Mouse (Mus musculus): Measurements from ENCODE around the gene Cdhr3. TPM values are rescaled to one million over a fixed set of nuclear protein-coding genes. Genes with fewer than 3 reads are reported as not detected.

The Cdhr3 gene
- polyA plus RNA-seq, 3 experiments from 2014 or later: 0.18 to 0.26 TPM; not detected in 1

DNA sequence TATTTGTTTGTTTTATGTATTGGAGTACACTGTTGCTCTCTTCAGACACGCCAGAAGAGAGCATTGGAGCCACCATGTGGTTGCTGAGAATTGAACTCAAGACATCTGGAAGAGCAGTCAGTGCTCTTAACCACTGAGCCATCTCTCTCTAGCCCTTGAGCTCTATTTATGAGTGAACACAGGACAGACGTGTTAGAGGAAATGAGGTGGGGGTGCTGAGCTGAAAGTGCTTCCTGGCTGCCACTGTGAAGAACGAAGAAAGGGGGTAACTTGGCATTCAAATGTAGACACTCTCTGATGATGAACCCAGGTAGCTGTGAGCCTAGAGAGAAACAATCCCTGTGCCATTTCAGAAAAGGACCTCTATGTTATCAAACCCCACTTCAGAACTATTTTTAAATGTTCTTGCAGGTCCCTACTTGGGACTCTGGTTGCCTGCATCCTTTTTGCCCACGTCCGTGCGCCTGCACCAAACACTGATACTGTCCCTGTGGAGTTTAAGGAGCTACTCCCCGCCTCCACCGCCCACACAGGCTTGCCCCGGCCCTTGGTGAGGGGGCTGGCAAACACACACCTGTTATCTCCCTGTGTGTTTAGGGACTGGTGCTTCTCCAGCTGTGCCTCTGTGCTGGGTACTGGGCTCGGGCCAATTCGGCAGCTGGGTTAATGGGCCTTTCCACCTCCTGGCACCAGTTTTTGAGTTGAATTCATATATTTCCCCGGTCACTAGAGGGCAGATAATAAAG, 58.2 kb downstream of the Cdhr3 start:
- ATAC-seq: peak; percentile 61

DNA sequence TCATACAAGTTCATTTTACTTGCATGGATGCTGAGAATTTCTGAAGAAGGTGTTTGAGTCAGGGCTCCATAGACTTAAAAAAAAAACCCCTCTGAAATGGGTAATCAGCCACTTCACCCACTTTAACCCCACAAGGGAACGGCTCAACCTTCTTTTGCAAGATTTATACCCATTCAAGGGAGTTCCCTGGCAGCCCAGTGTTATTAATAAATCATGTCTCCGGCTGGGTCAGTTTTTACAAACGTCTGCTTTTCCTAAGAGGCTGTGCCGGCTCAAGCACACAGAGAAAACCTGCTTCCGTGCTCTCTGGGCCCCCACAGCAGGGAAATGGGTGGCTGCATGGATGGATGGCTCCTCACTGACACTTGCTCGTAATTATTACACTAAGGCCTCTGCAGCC, 59.5 kb downstream of the Cdhr3 start:
- no peak for ATAC-seq

DNA sequence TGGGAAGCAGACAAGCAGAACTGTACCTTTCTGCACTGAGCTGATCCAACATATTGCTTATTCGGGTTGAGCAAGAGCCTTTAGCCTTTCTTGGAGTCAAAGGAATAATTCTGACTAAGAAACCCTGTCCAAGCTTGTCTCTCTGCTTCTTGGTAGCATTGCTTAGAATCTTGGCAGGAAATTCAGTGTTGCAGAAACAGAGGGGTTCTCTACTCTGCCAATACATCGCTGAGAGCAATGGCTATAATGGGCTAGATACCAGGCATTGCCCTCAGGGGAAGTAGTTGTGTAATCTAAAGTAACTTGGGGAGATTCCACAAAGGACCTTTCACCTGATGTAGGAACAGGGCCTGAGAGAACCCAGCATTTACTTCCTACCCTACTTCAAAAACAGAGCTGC, 62.1 kb downstream of the Cdhr3 start:
- ATAC-seq: no peak

DNA sequence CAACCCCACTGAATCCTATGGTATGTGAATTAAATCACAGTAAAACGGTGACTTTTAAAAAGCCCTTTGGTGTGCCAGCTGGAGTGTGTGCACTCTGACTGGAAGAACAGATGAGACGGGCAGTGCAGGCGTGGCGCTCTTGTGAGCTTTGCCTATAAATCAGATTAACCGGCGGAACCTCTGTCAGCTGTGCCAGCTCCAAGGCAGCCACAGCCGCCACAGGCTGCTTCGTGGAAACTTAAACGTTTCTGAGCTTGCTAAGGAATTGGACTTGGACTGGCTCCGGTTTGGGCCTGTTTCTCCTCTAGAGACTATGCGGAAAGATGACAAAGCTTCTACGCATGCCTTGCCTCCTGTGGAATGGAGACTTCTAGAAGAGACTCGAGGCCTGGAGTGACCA, 62.6 kb downstream of the Cdhr3 start:
- no peak for ATAC-seq

DNA sequence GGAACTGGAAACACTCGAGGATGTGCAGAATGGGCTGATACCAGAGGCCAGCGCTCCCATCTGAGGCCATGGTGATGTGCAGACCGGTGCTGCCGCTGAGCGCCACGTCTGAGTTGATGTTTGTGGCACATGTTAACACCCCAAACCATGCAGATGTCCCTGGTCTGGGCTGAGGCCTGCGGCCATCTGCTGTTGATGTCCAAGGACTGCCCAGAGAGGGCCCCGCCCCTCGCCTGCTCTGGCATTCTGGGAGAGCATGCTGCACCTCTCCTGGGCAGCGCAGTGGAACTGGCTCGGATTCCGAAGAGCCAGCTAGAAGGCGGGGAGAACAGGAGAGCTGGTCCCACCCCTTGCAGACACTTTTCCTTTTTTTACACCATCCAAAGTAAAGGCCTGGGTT, 64.0 kb downstream of the Cdhr3 start:
- no peak for ATAC-seq

DNA sequence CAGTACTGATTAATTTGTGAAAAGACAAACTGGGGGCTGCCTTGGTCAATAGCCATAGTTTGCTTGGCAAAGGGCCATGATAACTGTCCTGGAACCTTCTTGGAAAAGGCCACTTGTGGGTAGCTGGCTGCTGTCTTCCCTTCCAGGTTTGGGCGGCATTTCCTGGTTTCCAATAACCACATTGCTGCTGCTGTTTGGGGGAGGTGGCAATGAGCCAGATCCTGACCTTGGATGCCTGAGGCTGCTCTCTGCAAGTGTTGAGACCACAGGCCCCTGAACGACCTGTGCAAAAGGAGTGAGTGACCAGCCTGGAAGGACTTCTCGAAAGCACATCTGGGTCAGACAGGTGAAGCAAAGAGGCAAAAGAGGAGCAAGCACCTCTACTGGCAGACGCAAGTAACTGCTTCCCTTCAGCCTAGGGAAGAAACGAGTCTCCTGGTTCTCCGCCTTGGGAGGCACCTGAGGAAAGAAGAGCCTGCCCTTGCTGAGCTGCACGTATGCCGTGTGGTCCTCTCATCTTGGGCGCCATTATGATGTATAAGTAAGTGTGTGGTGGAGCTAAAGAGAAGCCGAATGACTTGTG, 64.5 kb downstream of the Cdhr3 start:
- ATAC-seq: no peak

DNA sequence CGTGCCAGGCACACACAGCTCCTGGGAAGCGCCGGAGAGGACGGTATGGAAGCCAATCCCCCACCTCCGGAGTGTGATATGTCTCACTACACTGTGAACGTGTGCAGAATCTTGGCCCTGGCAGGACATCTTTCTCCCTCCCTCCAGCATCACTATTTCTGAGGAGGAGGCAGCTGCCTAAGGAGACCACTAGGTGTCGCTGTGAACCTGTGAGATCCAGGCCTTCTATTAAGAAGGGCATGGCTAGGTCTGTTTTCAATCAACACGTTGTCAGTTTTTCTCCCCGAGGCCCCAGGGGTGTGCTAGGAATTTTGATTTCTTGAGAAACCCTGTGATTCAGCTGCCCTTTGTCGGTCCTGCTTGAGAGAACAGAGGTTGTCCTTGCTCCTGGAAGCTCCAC, 65.6 kb downstream of the Cdhr3 start:
- ATAC-seq: peak; percentile 97

DNA sequence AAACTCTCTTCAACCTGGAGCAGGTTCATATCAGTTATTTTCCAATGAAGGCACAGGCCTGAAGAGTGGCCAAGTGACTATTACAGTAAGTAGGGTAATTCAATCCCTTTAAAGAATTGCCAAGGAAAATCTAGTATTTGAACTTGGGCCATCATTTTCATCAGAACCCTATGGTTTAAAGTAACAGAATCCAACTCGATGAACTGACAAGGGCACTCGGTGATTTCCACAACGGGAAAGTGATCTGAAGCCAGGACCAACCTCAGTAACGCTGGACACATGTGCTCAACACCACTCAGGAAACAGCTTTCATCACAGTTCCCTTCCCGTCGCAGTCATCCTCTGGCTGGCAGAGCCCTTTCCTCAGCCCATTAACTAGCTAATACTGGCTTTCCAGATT, 68.2 kb downstream of the Cdhr3 start:
- no peak for ATAC-seq

DNA sequence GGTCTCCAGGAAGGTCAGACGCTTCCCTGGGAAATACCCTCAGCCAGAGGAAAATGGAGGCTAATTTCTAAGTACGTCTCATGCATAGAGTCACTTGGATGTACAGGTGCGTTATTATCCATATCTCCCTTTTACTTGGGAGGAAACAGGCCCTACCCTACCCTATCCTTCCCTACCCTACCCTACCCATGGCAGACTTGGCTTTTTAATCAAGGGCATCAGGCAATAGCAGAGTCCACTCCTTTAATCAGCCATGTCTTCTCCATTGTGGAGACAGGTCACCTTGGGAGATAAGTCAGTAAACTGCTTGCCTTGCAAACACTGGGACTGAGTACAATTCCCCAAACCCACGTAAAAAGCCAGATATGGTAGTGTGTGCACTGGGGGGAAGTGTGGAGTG, 70.9 kb downstream of the Cdhr3 start:
- no peak for ATAC-seq

DNA sequence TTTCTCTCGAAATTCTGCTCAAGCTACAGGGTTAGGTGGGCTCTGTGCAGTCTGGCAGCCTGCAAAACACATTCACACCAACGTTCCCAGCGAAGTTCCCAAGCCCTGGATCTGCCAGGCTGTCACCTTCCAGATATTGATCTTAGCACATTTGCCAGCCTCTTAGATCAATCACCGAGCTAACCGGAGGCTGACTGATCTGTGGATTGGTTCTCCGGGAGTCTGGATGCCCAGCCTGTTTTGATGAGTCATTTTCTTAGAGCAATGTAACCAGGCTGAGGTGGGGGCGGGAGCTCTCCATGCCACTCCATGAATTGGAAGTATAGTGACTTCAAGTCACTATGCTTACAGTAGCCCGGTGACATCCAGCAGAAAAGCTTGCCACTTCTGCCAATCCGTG, 71.5 kb downstream of the Cdhr3 start:
- ATAC-seq: no peak

DNA sequence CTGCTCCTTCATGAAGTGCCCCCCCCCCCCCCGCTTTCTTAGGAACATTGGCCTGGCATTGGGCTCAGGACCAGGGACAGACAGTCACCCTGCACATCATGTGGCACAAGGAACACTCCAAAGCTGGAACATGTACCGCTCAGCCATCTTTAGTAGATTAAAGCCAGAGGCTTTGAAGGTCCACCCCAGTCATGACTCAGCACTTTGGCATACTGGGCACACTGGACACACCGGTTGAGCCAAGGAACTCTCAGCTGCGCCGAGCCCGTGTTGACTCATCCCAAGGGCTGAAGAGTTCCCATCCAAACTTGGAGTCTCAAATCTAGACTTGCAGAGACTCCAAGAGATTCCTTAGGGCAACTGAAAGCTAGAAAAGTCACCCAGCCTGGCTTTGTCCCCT, 72.7 kb downstream of the Cdhr3 start:
- no peak for ATAC-seq

DNA sequence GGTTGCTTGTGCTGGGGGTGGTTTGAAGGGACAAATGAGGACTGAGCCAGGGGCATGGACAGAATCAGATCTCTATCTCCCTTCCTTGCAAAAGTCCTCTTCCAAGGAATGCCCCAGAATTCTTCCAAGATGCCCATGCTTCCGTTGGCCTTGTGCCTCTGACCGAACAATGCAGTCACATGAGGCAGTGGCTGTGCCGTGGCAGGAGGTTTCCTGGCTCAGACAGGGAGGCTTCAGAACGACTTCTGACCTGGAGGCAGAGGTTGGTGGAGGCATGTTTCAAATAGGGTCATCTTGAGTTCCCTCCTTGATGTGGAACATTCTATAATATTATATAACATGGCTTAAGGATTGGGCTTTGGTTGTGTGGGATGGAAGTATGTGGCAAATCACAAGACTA, 74.1 kb downstream of the Cdhr3 start:
- ATAC-seq: no peak

DNA sequence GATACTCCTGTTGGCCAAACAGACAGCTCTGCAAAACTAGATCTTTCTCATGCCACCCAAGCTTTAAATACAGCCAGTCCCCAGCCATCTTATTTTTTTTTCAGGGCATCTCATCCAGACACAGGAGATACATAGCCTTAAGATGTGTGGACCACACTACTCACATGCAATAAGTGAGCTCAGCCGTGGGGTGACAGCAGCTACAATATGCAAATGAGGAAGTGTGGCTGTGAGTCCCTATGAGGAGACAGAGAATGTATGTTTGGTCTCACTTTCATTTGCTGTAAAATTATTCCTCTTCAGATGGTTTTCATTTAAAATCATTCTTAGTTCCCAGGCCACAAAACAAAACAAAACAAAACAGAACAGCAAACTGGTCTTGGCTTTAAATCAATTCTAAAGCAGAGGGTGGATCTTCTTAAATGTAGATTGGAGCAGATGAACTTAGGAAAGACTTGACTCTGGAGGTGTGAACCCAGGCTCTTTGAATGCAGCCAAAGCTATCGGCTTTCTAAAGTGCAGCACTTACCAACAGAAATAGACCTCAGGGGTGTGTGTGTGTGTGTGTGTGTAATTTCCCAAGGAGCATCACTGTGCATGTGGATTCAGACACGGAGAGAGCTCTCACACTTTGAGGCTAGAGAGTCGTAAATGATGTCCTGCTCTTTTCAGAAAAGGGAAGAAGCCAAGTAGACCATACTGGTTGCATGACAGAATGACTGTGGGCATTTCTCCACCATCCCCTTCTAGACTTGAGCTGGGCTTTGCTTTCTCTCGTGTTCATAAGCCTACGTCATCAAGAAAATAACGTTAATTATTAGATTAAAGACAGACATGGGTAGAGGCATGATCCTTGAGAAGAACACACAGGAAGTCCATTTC, 75.6 kb downstream of the Cdhr3 start:
- ATAC-seq: peak; percentile 80

DNA sequence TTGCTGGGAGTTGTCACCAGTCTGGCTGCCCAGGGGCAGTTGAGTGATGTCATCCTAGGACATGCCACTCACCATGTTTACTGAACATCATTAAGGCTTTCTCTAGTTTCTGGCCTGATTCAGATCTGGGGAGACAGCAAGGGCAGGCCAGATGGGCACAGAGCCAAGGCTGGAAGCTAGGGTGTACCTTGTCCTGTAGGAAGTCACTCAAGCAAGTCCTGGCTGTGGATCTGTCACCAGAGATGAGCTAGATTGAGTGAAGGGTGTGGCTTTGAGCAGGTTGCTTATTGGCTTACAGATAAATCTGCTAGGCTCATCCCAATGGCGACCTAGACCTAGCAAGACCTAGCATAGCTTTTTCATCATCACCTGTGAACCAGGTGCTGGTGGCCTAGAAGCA, 77.6 kb downstream of the Cdhr3 start:
- no peak for ATAC-seq

DNA sequence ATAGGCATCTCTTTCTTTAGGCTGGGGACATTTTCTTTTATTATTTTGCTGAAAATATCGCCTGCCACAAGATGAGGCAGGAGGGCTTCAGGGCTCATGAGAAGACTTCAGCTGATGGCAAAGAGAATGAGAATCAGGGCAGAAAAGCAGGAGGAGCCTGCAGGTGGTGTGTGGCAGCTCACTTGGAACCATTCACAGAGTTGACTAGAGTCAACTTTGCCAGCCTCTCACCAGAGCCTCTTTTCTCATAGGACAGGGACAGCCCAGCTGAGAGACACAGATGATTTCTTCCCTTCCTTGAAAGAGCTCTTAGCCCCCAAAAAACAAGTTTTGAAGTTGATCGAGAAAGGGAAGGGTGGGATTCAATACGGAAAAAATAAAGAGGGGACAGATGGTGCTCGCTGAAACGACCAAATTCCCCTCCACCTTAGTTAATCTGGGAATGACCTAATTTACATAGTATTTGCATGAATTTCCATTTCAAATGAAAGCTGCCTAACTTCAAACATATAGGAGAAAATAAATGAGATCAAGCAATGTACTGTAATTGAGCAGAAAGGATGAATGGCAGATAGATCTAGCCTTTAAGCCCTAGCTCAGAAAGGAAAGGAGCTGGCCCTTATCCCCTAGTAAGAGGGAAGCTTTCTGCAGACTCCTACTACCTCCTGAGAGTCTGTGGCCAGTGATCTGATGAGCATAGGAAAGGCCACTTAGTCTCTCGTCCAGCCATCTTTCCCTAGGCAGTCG, 78.5 kb downstream of the Cdhr3 start:
- no peak for ATAC-seq

DNA sequence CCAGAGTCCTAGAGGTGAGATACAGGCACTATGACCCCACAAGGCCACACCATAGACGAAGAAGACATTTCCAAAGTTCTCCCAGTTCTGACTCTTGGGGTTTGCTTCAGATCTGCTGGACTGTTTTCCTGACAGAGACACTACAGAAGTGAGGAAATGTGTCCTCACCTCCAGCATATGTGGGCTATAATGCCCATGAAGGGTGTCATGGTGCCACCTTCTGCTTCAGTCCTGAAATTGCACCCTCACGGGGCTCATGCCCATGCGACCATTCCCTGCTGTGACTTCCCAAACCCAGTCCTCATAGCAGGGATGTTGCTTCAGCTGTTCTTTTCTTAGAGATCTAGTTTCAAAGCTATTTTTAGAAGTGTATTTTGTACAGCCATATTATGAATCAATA, 82.6 kb downstream of the Cdhr3 start:
- ATAC-seq: peak; percentile 94

DNA sequence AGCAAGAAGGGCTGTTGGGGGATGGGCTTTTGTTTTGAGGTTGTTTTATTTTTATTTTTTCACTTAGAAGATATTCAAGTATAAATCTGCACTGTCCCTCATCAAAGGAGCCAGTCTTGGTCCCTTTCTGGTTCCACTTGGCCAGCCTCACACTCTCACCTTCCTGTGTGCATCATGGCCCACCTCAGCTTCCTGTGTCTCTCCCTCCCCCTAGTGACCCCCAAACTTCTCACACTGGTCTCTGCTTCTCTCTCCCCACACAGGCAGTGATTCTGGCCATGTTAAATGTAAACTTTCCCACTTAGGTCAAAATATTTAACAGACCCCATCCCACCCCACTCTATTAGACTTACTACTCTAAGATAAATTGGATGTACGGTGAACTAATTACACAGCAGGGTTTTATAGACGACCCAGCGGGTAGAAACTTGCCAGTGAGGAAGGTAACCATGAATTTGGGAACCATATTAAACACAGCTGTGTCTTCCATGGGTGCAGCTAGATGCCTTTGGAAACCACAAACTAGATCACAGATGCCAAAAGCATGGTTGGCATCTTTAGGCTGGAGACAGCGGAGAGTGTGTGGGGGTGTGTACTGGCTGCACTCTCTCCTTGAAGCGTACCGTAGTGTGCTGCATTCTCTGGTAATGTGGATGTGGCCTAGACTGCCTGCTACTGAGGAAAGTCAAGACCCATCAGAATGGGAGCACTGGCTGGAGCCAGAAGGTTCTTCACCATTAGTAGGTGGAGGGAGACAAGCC, 83.3 kb downstream of the Cdhr3 start:
- ATAC-seq: no peak

DNA sequence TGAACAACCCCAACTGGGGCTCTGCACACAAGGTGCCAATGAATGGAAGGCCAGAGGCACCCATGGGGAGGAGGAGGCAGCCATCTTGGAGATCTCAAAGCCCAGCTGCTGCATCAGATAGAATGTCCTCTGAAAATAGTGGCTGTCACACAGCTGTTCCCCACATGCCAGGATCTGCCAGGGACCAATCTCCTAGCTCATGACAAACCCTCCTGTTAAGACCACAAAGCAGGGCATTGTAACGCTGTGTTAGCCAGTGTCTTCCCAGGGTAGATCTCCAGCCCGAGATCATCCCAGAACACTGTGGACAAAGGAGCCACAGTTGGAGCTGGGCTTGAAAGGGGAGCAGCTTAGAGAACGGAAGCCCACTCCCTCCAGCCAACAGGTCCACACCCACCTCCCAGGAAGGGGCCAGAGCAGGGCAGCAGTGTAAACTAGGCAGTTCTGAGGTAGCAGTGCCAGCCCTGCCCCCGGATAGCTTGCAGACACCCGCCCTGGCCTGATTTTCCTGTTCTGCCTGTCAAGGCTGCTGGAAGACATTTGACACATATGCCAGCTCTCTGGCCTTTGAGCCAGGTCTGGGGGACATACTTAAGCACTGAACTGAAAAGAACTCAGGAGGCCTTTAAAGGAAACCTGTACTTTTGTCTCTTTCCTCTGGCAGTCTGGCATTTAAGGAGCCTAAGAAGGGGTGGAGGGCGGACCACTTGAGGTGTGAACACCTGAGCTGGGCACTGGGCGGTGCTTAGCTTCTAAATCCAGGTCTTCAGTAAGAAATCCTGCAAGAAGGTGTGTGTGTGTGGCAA, 84.2 kb downstream of the Cdhr3 start:
- no peak for ATAC-seq

DNA sequence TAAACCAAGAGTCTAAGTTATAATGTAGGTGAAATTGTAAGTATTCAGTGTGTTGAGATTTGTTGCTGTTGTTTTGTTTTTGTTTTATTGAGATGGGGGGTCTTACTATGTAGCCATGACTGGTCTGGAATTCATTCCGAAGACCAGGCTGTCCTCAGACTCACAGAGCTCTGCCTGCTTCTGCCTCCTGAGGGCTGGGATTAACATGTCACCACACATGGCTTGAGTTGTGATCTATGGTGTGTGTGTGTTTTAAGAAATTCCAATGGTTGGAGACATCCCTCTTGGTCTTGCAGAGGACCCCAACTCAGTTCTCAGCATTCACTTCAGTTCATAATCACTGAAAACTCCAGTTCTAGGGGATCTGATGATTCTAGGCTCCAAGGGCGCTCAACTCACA, 85.5 kb downstream of the Cdhr3 start:
- no peak for ATAC-seq

DNA sequence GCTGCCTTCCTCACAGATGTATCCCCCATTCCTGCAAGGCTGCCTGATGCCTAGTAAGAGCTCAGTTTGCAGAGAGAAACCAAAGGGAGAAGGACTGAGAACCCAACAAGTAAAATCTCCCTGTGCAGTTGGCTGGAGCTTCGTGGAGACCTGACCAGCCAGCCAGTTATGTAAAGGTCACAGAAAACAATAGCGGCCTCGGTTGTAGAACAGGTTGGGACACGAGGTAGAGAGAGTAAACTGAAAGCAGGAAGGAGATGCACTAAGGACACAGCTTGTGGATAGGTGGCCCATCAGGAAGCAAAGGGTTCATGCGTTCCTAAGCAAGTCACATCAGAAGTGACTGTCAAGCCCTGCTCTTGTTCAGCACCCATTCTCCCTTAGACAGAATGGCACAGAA, 86.8 kb downstream of the Cdhr3 start:
- ATAC-seq: no peak

DNA sequence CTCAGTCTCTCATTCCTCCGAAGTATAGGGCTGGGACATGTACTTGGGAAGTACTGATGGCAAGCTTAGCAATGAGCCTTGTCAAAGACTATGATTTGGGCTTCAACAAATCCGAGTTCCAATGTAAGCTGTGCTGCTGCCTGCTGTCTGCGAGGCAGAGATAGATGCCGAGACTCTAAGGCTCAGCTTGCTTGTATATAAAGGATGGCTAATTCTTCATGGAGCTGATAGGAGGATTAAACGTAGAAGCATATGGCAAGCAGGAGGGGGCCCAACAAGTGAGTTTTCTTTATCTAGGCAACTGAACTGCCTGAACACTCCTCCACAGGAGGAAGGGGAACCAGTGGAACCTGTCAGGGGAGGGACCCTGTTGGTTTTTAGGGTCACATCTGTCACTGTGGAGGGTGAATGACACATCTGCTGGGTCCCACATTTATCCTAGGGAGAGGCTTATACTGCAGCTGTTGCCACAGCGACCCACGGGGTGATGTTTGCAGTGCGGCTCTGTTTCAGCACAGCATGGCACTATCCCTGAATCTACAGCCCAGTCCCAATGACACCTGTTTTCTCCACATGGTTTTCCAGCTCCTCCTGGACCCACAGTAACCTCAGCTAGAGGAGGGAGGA, 89.2 kb downstream of the Cdhr3 start:
- ATAC-seq: no peak
